Mouse (Mus musculus) midbrain, embryonic 11.5 days (tissue): Measurements from ENCODE around the gene Tmem216. TPM values are rescaled to one million over a fixed set of nuclear protein-coding genes. Genes with fewer than 3 reads are reported as not detected.

Experiments used
- ATAC-seq: fragments of 200-750 bp; cut with Nextera tagmentation; 2 replicates; pipeline ENCODE4 v1.8.0; 2017; ENCODE audit warnings: moderate TSS enrichment, moderate library complexity; ENCODE audit not compliant: low FRiP score
- DNase-seq: peaks from one replicate; pipeline ENCODE4 v3.0.0; 2015; ENCODE audit warnings: low spot score; ENCODE audit errors: missing footprints
- H3K27ac ChIP-seq: fragments of 300-500 bp; sonication (generic); 2 replicates; pipeline ENCODE4 v1.5.1; 2014; ENCODE audit warnings: low read depth, low read length
- H3K27me3 ChIP-seq: fragments of 300-500 bp; sonication (generic); 2 replicates; pipeline ENCODE4 v1.6.1; 2014; ENCODE audit warnings: mild to moderate bottlenecking, low read length, moderate library complexity, mixed read lengths; ENCODE audit not compliant: control insufficient read depth, insufficient read depth
- H3K36me3 ChIP-seq: fragments of 300-500 bp; sonication (generic); 2 replicates; pipeline ENCODE4 v1.6.1; 2014; ENCODE audit warnings: mild to moderate bottlenecking, low read length, moderate library complexity, mixed read lengths; ENCODE audit not compliant: control insufficient read depth, insufficient read depth
- H3K4me1 ChIP-seq: fragments of 300-500 bp; sonication (generic); 2 replicates; pipeline ENCODE4 v1.6.1; 2014; ENCODE audit warnings: low read length; ENCODE audit not compliant: control insufficient read depth, insufficient read depth
- H3K4me2 ChIP-seq: fragments of 300-500 bp; sonication (generic); 2 replicates; pipeline ENCODE4 v1.6.1; 2014; ENCODE audit warnings: mild to moderate bottlenecking, moderate library complexity
- H3K4me3 ChIP-seq: fragments of 300-500 bp; sonication (generic); 2 replicates; pipeline ENCODE4 v1.5.1; 2014; ENCODE audit warnings: low read depth, low read length
- H3K9ac ChIP-seq: fragments of 300-500 bp; sonication (generic); 2 replicates; pipeline ENCODE4 v1.6.1; 2014; ENCODE audit warnings: low read length
- H3K9me3 ChIP-seq: fragments of 300-500 bp; sonication (generic); 2 replicates; pipeline ENCODE4 v1.6.1; 2016; ENCODE audit warnings: low read length; ENCODE audit not compliant: control insufficient read depth
- WGBS: fragments of 180-500 bp; shearing (Covaris S2); extraction: QIAGEN DNeasy Blood & Tissue Kit; methylation state at CpG from one replicate; pipeline ENCODE4 v1.1.7; 2014; 5-methylcytosine and 5-hydroxymethylcytosine counted together
- polyA plus RNA-seq: library from polyadenylated mRNA; unstranded; fragments of >200 nt; fragmentation: Nextera tagmentation; extraction: Ambion mirVana; gene quantifications from 2 replicates; pipeline ENCODE4 v1.2.1, GENCODE M21; 2014

Tmem216 gene
- polyA plus RNA-seq, 1 experiment from 2014 or later: 58.3 TPM

- DNase-seq (peak; percentile 51), ATAC-seq (no peak)
- no peaks in the 10 kb centered on the region for H3K27me3 ChIP-seq
- peaks cover 11% of the 10 kb centered on the region for H3K4me1 ChIP-seq
- H3K36me3 ChIP-seq: no peaks in the 10 kb centered on the region; the same call in 1 of the 2 replicates
- H3K27ac ChIP-seq: no peak overlapping the region
- H3K4me2 ChIP-seq: no peak overlapping the region
- no peak overlapping the region for H3K9ac ChIP-seq
- no peak overlapping the region for H3K4me3 ChIP-seq
- no peaks in the 10 kb centered on the region for H3K9me3 ChIP-seq
- WGBS: 80% methylated on average over 2 of the region's 2 CpGs
Observed at GRCm38 (mm10) chr19:10557430-10557829, 1.4 kb upstream of the Tmem216 start.

GRCm38 (mm10) chr19:10557001-10557400, 963 bp upstream of the Tmem216 start:
- DNase-seq (peak; percentile 80), ATAC-seq (no peak)
- no peak overlapping the region for H3K4me3 ChIP-seq
- no peaks in the 10 kb centered on the region; the same call in 1 of the 2 replicates for H3K36me3 ChIP-seq
- H3K4me1 ChIP-seq: peaks cover 11% of the 10 kb centered on the region
- WGBS: 77% methylated on average over 2 of the region's 2 CpGs
- no peaks in the 10 kb centered on the region for H3K27me3 ChIP-seq
- no peaks in the 10 kb centered on the region for H3K9me3 ChIP-seq
- H3K4me2 ChIP-seq: no peak overlapping the region
- H3K9ac ChIP-seq: no peak overlapping the region
- no peak overlapping the region for H3K27ac ChIP-seq

GRCm38 (mm10) chr19:10539454-10539853, 16.6 kb downstream of the Tmem216 start:
- Histone ChIP-seq H3K9ac (no peak overlapping the region), H3K9me3 (no peaks in the 10 kb centered on the region), H3K36me3 (peaks cover 23% of the 10 kb centered on the region), H3K4me2 (no peak overlapping the region), H3K27ac (no peak overlapping the region), H3K4me3 (no peak overlapping the region), H3K4me1 (no peaks in the 10 kb centered on the region; the same call in 1 of the 2 replicates), H3K27me3 (no peaks in the 10 kb centered on the region)
- 97% methylated on average over 5 of the region's 5 CpGs for WGBS
- no peak for ATAC-seq
- no peak for DNase-seq

GRCm38 (mm10) chr19:10530082-10530481, 26.0 kb downstream of the Tmem216 start:
- ATAC-seq (no peak), DNase-seq (no peak)
- Histone ChIP-seq H3K27me3 (no peaks in the 10 kb centered on the region), H3K9ac (no peak overlapping the region), H3K4me2 (no peak overlapping the region), H3K9me3 (no peaks in the 10 kb centered on the region), H3K4me1 (peaks cover 16% of the 10 kb centered on the region), H3K27ac (no peak overlapping the region), H3K36me3 (peaks cover 15% of the 10 kb centered on the region), H3K4me3 (no peak overlapping the region)
- 93% methylated on average over 1 of the region's 1 CpGs for WGBS

GRCm38 (mm10) chr19:10525910-10526309, 30.1 kb downstream of the Tmem216 start, which contains the start of gene Sdhaf2:
Gene Sdhaf2, minus strand, starts transcription at chr19:10526142.
- Histone ChIP-seq H3K36me3 (peaks cover 4% of the 10 kb centered on the region), H3K9me3 (no peaks in the 10 kb centered on the region), H3K4me1 (peaks cover 21% of the 10 kb centered on the region), H3K27ac (peak within 1 kb of the TSS; percentile 97), H3K27me3 (no peaks in the 10 kb centered on the region), H3K4me2 (peak within 1 kb of the TSS; percentile 92), H3K9ac (peak within 1 kb of the TSS; percentile 99), H3K4me3 (peak within 1 kb of the TSS; percentile 97)
- DNase-seq (no peak), ATAC-seq (0 out of 2 replicates have a peak, but pooled peaks have one; percentile 13)
- under 1% methylated on average over 11 of the region's 11 CpGs for WGBS

- under 1% methylated on average over 52 of the region's 93 CpGs for WGBS
- H3K36me3 ChIP-seq: peaks cover 4% of the 10 kb centered on the region
- ATAC-seq: peak; percentile 95
Observed at GRCm38 (mm10) chr19:10525106-10525901, 30.7 kb downstream of the Tmem216 start, which contains the start of gene Cpsf7. Gene Cpsf7, plus strand, starts transcription at chr19:10525266.

GRCm38 (mm10) chr19:10524784-10525105, 31.3 kb downstream of the Tmem216 start:
- Histone ChIP-seq H3K27me3 (no peaks in the 10 kb centered on the region), H3K4me1 (peaks cover 21% of the 10 kb centered on the region), H3K36me3 (peaks cover 4% of the 10 kb centered on the region), H3K4me2 (peak overlapping the region; percentile 92), H3K27ac (peak overlapping the region; percentile 97), H3K9me3 (no peaks in the 10 kb centered on the region), H3K4me3 (peak overlapping the region; percentile 97), H3K9ac (peak overlapping the region; percentile 99)
- no peak for ATAC-seq
- DNase-seq: no peak
- WGBS: under 1% methylated on average over 19 of the region's 19 CpGs

More at GRCm38 (mm10) chr19:10525106-10525901, 30.7 kb downstream of the Tmem216 start, which contains the start of gene Cpsf7:
- Histone ChIP-seq H3K4me3 (peak within 1 kb of the TSS; percentile 97), H3K9ac (peak within 1 kb of the TSS; percentile 99), H3K4me2 (peak within 1 kb of the TSS; percentile 92), H3K9me3 (no peaks in the 10 kb centered on the region), H3K27me3 (no peaks in the 10 kb centered on the region), H3K4me1 (peaks cover 21% of the 10 kb centered on the region), H3K27ac (peak within 1 kb of the TSS; percentile 97)
- DNase-seq: peak; percentile 99

GRCm38 (mm10) chr19:10523483-10524080, 32.5 kb downstream of the Tmem216 start:
- ATAC-seq (no peak), DNase-seq (no peak)
- Histone ChIP-seq H3K9ac (no peak overlapping the region), H3K27ac (no peak overlapping the region), H3K27me3 (no peaks in the 10 kb centered on the region), H3K9me3 (no peaks in the 10 kb centered on the region), H3K4me3 (no peak overlapping the region), H3K36me3 (peaks cover 4% of the 10 kb centered on the region), H3K4me2 (peak overlapping the region; percentile 13; the same call in 1 of the 2 replicates), H3K4me1 (peaks cover 21% of the 10 kb centered on the region)
- WGBS: 92% methylated on average over 5 of the region's 5 CpGs

- no peak for DNase-seq
- H3K4me2 ChIP-seq: no peak overlapping the region
- no peak overlapping the region for H3K9ac ChIP-seq
- no peak overlapping the region for H3K4me3 ChIP-seq
- H3K4me1 ChIP-seq: peaks cover 13% of the 10 kb centered on the region
- no peaks in the 10 kb centered on the region for H3K27me3 ChIP-seq
- no peak for ATAC-seq
- no peaks in the 10 kb centered on the region; the same call in 1 of the 2 replicates for H3K36me3 ChIP-seq
- WGBS: 74% methylated on average over 1 of the region's 1 CpGs
- no peaks in the 10 kb centered on the region for H3K9me3 ChIP-seq
- no peak overlapping the region for H3K27ac ChIP-seq
Observed at GRCm38 (mm10) chr19:10521926-10522325, 34.1 kb downstream of the Tmem216 start.
